ENCODE assay signal across 8 mouse cellular contexts in genomic region chr2:156719549-156720312, GRCm38 (mm10). TPM values are rescaled to one million over a fixed set of nuclear protein-coding genes. Genes with fewer than 3 reads are reported as not detected.
DNase-seq lines count a peak whose midpoint lies in the region; ATAC-seq and TF ChIP-seq lines count a peak whose summit lies in the region.

No protein-coding gene starts in this region.

- H3K9ac ChIP-seq in limb, embryonic 12.5 days (replicated peaks), result peak overlapping the region; percentile 94
- H3K9ac ChIP-seq in stomach, embryonic 14.5 days (replicated peaks; ENCODE audit: low read depth, low read length), result peak overlapping the region; percentile 95

- peaks cover 28% of the 10 kb centered on the region for H3K4me1 ChIP-seq in testis, adult 2 months (ENCODE audit: control insufficient read depth, insufficient read depth, low read length)
- H3K4me1 ChIP-seq in limb, embryonic 12.5 days (replicated peaks), result peaks cover 61% of the 10 kb centered on the region
- peaks cover 42% of the 10 kb centered on the region for H3K4me1 ChIP-seq in stomach, embryonic 14.5 days (ENCODE audit: control insufficient read depth, insufficient read depth, low read length)

- H3K4me2 ChIP-seq in limb, embryonic 12.5 days, result peak overlapping the region; percentile 86
- peak overlapping the region; percentile 81 for H3K4me2 ChIP-seq in stomach, embryonic 14.5 days (replicated peaks; ENCODE audit: low read depth, low read length)

- no peaks in the 10 kb centered on the region for H3K9me3 ChIP-seq in limb, embryonic 12.5 days
- H3K9me3 ChIP-seq in stomach, embryonic 14.5 days (ENCODE audit: control insufficient read depth, low read depth, low read length), result no peaks in the 10 kb centered on the region

- no peak for TF ChIP-seq POLR2A in testis, adult 2 months (IDR thresholded peaks at IDR 0.05; ENCODE audit: control insufficient read depth, low read depth, low read length)

- no peak for TF ChIP-seq CTCF in testis, adult 2 months (IDR thresholded peaks at IDR 0.05; ENCODE audit: control insufficient read depth, insufficient read depth, insufficient replicate concordance, low read depth, low read length)

- H3K27ac ChIP-seq in testis, adult 2 months (ENCODE audit: control insufficient read depth, insufficient read depth, low read depth, low read length), result peak overlapping the region; percentile 93; the same call in 1 of the 2 replicates
- peak overlapping the region; percentile 86; the same call in 1 of the 2 replicates for H3K27ac ChIP-seq in limb, embryonic 12.5 days
- peak overlapping the region; percentile 68 for H3K27ac ChIP-seq in stomach, embryonic 14.5 days (ENCODE audit: low read length)

- no peaks in the 10 kb centered on the region; the same call in 1 of the 2 replicates for H3K36me3 ChIP-seq in testis, adult 2 months (ENCODE audit: control insufficient read depth, insufficient read depth, low read length)
- 0 out of 2 replicates have a peak, but pooled peaks cover 1% of the 10 kb centered on the region for H3K36me3 ChIP-seq in limb, embryonic 12.5 days
- no peaks in the 10 kb centered on the region for H3K36me3 ChIP-seq in stomach, embryonic 14.5 days (ENCODE audit: control insufficient read depth, insufficient read depth, low read length)

- H3K4me3 ChIP-seq in testis, adult 2 months (ENCODE audit: control insufficient read depth, low read depth, low read length), result peak overlapping the region; percentile 91
- H3K4me3 ChIP-seq in limb, embryonic 12.5 days (replicated peaks), result peak overlapping the region; percentile 92
- peak overlapping the region; percentile 94 for H3K4me3 ChIP-seq in stomach, embryonic 14.5 days (ENCODE audit: low read depth, low read length)

- no peak for ATAC-seq in limb, embryonic 12.5 days (ENCODE audit: insufficient number of reproducible peaks, insufficient read depth, low FRiP score, low TSS enrichment, low read depth)
- ATAC-seq in stomach, embryonic 14.5 days (ENCODE audit: insufficient number of reproducible peaks, insufficient read depth, low FRiP score, low read depth), result no peak

- no peaks in the 10 kb centered on the region for H3K27me3 ChIP-seq in testis, adult 2 months (ENCODE audit: control insufficient read depth, insufficient read depth, low read length)
- no peaks in the 10 kb centered on the region for H3K27me3 ChIP-seq in limb, embryonic 12.5 days
- no peaks in the 10 kb centered on the region for H3K27me3 ChIP-seq in stomach, embryonic 14.5 days (ENCODE audit: control insufficient read depth, insufficient read depth, low read length)

- 89% methylated on average over 8 of the region's 8 CpGs for WGBS in limb, embryonic 12.5 days
- WGBS in stomach, embryonic 14.5 days, result 87% methylated on average over 8 of the region's 8 CpGs

- DNase-seq in cerebellum, adult 11-12 months, result peak; percentile 55
- no peak for DNase-seq in cerebellum, adult 18-20 months
- DNase-seq in testis, postnatal 14 days (ENCODE audit: low spot score), result no peak
- DNase-seq in gastrocnemius, postnatal 10 days, result no peak
- no peak for DNase-seq in kidney, postnatal 36 days

RNA-seq across cellular contexts. Expression of gene Myl9, which starts 55.5 kb away (rescaled TPM):
- polyA plus RNA-seq in testis, adult 2 months (2012; rRNA removed), result 68.0 and 106 TPM in 2 replicates
- 103 and 121 TPM in 2 replicates for polyA plus RNA-seq in limb, embryonic 12.5 days (2016; fragmentation: Nextera tagmentation; extraction: Ambion mirVana)
- polyA plus RNA-seq in stomach, embryonic 14.5 days (2014; fragmentation: Nextera tagmentation; extraction: Ambion mirVana), result 1,732 and 1,736 TPM in 2 replicates
- total RNA-seq in gastrocnemius, postnatal 10 days (2021), result 100 to 1,000 TPM; 186 to 216 TPM

Comparison
In these comparisons a context has a peak if more than half of its experiments do, and no peak if none do; other contexts are left out.
1. RNA of gene Myl9, which starts 55.5 kb away (polyA plus RNA-seq): 1,732 to 1,736 TPM in stomach, embryonic 14.5 days; 103 to 121 TPM in limb, embryonic 12.5 days and 68.0 to 106 TPM in testis, adult 2 months; every median in the first group is over 10 times any median in the second.
2. Peak in every context shown above with its lines, with median percentiles within 50 percentile points of each other: H3K27ac ChIP-seq and H3K4me3 ChIP-seq.